Mouse (Mus musculus): Measurements from ENCODE around the gene Stim1. TPM values are rescaled to one million over a fixed set of nuclear protein-coding genes. Genes with fewer than 3 reads are reported as not detected.
A peak's percentile ranks its signal among the peaks of the same experiment; 100 is the strongest.

Stim1 gene
- total RNA-seq, 1 experiment = 22.4 TPM

DNA sequence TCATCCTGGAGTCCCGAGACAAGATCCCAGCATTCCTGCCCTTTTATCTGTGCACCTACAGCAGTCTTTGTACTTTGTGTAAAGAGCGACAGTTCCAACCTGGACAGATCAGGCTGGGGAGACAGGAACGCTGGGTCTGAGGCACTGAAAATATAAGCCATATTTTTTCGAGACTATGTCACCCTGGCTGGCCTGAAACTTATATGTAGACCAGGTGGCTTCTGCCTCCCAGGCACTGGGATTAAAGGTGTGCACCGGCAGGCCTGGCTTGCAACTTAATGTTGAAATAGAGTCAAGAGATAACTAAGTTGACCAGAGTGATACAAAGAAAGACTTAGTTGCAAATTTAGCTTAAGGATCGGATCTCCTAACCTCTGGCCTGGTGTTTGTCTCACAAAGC, 21.3 kb upstream of the Stim1 start:
- H3K27ac ChIP-seq (ENCODE audit: insufficient read depth, low read depth, low read length, poor library complexity, severe bottlenecking) = no peak overlapping the region
- H3K9ac ChIP-seq (ENCODE audit: insufficient read depth, low read depth, low read length, poor library complexity, severe bottlenecking) = no peak overlapping the region
- no peak for DNase-seq (ENCODE audit: low read depth, low spot score)
- peaks cover 0 to 18% of the 10 kb centered on the region in 2 experiments; a peak in 2 of 4 replicates for H3K4me1 ChIP-seq (ENCODE audit: control insufficient read depth in 2 of 2, insufficient read depth in 2 of 2, low read length in 2 of 2, poor library complexity in 1 of 2)
- no peaks in the 10 kb centered on the region for H3K9me3 ChIP-seq (ENCODE audit: control insufficient read depth, insufficient read depth, low read depth, low read length)
- H3K4me3 ChIP-seq (ENCODE audit: insufficient read depth in 1 of 2, low read depth in 1 of 2, low read length in 2 of 2, poor library complexity in 1 of 2, severe bottlenecking in 1 of 2) = no peak overlapping the region
- in situ Hi-C loops (cut with MboI; ENCODE audit: low sequenced_read_pairs in 2 of 2, unreplicated experiment in 2 of 2) = no loop called here
- TF ChIP-seq HCFC1 (IDR thresholded peaks at IDR 0.05; ENCODE audit: borderline replicate concordance, insufficient read depth, low read length) (no peak), ZNF384 (IDR thresholded peaks at IDR 0.05; ENCODE audit: low read depth, low read length) (no peak), MAFK (IDR thresholded peaks at IDR 0.05; ENCODE audit: insufficient read depth, low read depth, low read length) (no peak), ZC3H11A (IDR thresholded peaks at IDR 0.05; ENCODE audit: borderline replicate concordance, low read depth, low read length) (no peak), CHD2 (IDR thresholded peaks at IDR 0.05; ENCODE audit: low read depth, low read length) (no peak)
- H3K36me3 ChIP-seq (ENCODE audit: control insufficient read depth, insufficient read depth, low read length, poor library complexity, severe bottlenecking) = no peaks in the 10 kb centered on the region

DNA sequence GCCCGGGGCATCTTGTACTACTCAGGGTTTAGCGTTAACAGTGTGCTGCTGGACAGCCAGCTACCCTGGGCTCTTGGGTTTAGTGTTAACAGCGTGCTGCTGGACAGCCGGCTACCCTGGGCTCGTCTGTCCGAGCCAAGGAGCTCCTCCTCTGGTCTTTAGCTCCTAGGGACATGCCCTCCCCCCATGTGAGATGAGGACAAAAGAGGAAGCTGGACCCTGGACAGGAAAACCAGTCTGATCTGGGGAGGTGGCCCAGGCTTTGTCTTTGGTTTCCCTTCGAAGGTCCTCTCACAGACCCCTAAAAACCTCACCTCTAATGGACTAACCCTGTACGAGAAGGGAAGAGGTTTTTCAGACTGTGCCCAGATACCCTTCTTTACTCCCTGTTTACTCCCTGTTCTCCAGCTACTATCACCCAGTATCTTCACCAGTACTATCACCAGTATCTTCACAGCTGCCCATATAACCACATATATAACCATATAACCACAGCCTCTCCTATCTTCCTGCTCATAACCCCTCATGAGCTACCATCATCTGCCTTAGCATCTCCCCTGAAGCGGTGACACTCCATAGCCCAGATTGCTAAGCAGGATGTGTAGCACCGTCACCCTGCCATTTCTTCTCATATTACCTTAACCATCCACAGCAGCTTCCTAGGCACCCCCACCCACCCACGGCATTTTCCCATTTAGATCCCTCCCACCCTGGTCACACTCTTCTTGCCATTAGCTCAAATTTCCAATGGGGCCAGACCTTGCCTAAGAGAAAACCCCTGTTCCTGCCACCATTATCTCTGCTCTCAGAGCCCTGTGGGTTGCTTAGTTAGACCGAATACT, 20.4 kb upstream of the Stim1 start:
- no peak overlapping the region for H3K9ac ChIP-seq (ENCODE audit: insufficient read depth, low read depth, low read length, poor library complexity, severe bottlenecking)
- H3K27ac ChIP-seq (ENCODE audit: insufficient read depth, low read depth, low read length, poor library complexity, severe bottlenecking) = no peak overlapping the region
- H3K4me1 ChIP-seq (ENCODE audit: control insufficient read depth in 2 of 2, insufficient read depth in 2 of 2, low read length in 2 of 2, poor library complexity in 1 of 2) = peaks cover 0 to 18% of the 10 kb centered on the region in 2 experiments; a peak in 2 of 4 replicates
- no peaks in the 10 kb centered on the region for H3K36me3 ChIP-seq (ENCODE audit: control insufficient read depth, insufficient read depth, low read length, poor library complexity, severe bottlenecking)
- no peak for TF ChIP-seq MAFK (IDR thresholded peaks at IDR 0.05; ENCODE audit: insufficient read depth, low read depth, low read length)
- no peak for TF ChIP-seq ZNF384 (IDR thresholded peaks at IDR 0.05; ENCODE audit: low read depth, low read length)
- TF ChIP-seq HCFC1 (IDR thresholded peaks at IDR 0.05; ENCODE audit: borderline replicate concordance, insufficient read depth, low read length) = no peak
- TF ChIP-seq ZC3H11A (IDR thresholded peaks at IDR 0.05; ENCODE audit: borderline replicate concordance, low read depth, low read length) = no peak
- no peak for TF ChIP-seq CHD2 (IDR thresholded peaks at IDR 0.05; ENCODE audit: low read depth, low read length)
- no peak for DNase-seq (ENCODE audit: low read depth, low spot score)
- H3K9me3 ChIP-seq (ENCODE audit: control insufficient read depth, insufficient read depth, low read depth, low read length) = no peaks in the 10 kb centered on the region
- in situ Hi-C loops (cut with MboI; ENCODE audit: low sequenced_read_pairs in 2 of 2, unreplicated experiment in 2 of 2) = no loop called here
- no peak overlapping the region for H3K4me3 ChIP-seq (ENCODE audit: insufficient read depth in 1 of 2, low read depth in 1 of 2, low read length in 2 of 2, poor library complexity in 1 of 2, severe bottlenecking in 1 of 2)

DNA sequence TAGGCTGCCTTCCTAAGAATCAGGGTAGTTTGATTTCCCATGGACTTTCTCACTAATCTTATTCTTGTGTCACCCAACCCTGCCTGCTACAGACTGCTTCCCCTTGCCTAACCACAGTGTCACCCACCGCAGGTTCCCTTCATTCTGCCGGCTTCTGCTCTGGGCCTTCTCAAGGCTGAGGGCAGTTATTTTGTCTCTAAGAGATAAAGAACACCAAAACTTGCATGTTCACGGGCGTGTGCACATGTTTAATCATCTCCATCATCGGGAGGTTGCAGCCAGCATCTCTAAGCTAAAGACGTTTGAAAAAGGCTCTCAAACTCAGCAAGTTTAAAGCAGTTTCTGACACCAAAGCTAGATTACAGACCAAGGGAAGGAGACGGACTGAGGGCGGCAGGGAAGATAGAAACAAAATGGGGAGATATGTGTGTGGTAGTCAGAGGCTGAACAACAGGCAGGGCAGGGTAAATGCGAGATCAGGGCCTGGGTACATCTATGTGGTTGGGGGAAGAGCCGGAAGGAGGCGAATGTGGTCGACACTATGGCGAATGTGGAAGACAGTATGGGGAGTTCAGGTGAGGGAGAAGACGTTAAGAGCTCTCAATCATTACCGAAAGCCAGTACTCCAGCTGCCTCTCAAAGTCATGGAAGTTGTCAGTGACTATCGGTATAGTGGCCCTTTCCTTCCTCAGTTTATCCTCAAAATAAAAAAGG, 18.8 kb upstream of the Stim1 start:
- Histone ChIP-seq H3K36me3 (ENCODE audit: control insufficient read depth, insufficient read depth, low read length, poor library complexity, severe bottlenecking) (no peaks in the 10 kb centered on the region), H3K27ac (ENCODE audit: insufficient read depth, low read depth, low read length, poor library complexity, severe bottlenecking) (no peak overlapping the region), H3K4me1 (ENCODE audit: control insufficient read depth in 2 of 2, insufficient read depth in 2 of 2, low read length in 2 of 2, poor library complexity in 1 of 2) (peaks cover 0 to 18% of the 10 kb centered on the region in 2 experiments; a peak in 2 of 4 replicates), H3K9me3 (ENCODE audit: control insufficient read depth, insufficient read depth, low read depth, low read length) (no peaks in the 10 kb centered on the region), H3K4me3 (ENCODE audit: insufficient read depth in 1 of 2, low read depth in 1 of 2, low read length in 2 of 2, poor library complexity in 1 of 2, severe bottlenecking in 1 of 2) (peak overlapping the region; percentile 67 to 92), H3K9ac (ENCODE audit: insufficient read depth, low read depth, low read length, poor library complexity, severe bottlenecking) (peak overlapping the region; percentile 43)
- in situ Hi-C loops (cut with MboI; ENCODE audit: low sequenced_read_pairs in 2 of 2, unreplicated experiment in 2 of 2) = no loop called here
- TF ChIP-seq MAFK (IDR thresholded peaks at IDR 0.05; ENCODE audit: insufficient read depth, low read depth, low read length) = no peak
- no peak for TF ChIP-seq HCFC1 (IDR thresholded peaks at IDR 0.05; ENCODE audit: borderline replicate concordance, insufficient read depth, low read length)
- TF ChIP-seq ZC3H11A (IDR thresholded peaks at IDR 0.05; ENCODE audit: borderline replicate concordance, low read depth, low read length) = no peak
- TF ChIP-seq CHD2 (IDR thresholded peaks at IDR 0.05; ENCODE audit: low read depth, low read length) = no peak
- TF ChIP-seq ZNF384 (IDR thresholded peaks at IDR 0.05; ENCODE audit: low read depth, low read length) = no peak
- no peak for DNase-seq (ENCODE audit: low read depth, low spot score)

DNA sequence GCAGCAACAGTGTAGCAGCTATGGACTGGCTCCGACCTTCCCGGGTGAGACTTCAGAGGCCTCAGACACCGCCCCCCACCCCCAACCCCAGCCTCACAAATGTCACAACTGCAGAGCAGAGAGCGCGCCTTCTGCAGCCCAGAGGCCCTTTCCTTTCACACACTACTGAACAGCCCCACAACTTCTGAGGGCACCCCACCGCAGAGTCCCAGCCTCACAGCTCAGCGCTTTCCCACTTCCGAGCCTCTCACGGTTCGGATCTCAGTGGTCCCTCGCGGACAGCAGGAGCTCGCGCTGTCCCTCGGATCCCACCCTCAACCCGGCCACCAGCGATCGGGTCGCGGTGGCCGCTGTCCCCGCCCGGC, 18.1 kb upstream of the Stim1 start:
- in situ Hi-C loops (cut with MboI; ENCODE audit: low sequenced_read_pairs in 2 of 2, unreplicated experiment in 2 of 2) = no loop called here

More for the DNA sequence above, 18.1 kb upstream of the Stim1 start:
- H3K36me3 ChIP-seq (ENCODE audit: control insufficient read depth, insufficient read depth, low read length, poor library complexity, severe bottlenecking) = no peaks in the 10 kb centered on the region
- peak overlapping the region; percentile 67 to 92 for H3K4me3 ChIP-seq (ENCODE audit: insufficient read depth in 1 of 2, low read depth in 1 of 2, low read length in 2 of 2, poor library complexity in 1 of 2, severe bottlenecking in 1 of 2)
- no peaks in the 10 kb centered on the region for H3K9me3 ChIP-seq (ENCODE audit: control insufficient read depth, insufficient read depth, low read depth, low read length)
- peak; percentile 26 for DNase-seq (ENCODE audit: low read depth, low spot score)
- H3K9ac ChIP-seq (ENCODE audit: insufficient read depth, low read depth, low read length, poor library complexity, severe bottlenecking) = peak overlapping the region; percentile 74
- H3K27ac ChIP-seq (ENCODE audit: insufficient read depth, low read depth, low read length, poor library complexity, severe bottlenecking) = no peak overlapping the region
- TF ChIP-seq HCFC1 (IDR thresholded peaks at IDR 0.05; ENCODE audit: borderline replicate concordance, insufficient read depth, low read length) (no peak), ZNF384 (IDR thresholded peaks at IDR 0.05; ENCODE audit: low read depth, low read length) (no peak), ZC3H11A (IDR thresholded peaks at IDR 0.05; ENCODE audit: borderline replicate concordance, low read depth, low read length) (no peak), MAFK (IDR thresholded peaks at IDR 0.05; ENCODE audit: insufficient read depth, low read depth, low read length) (no peak), CHD2 (IDR thresholded peaks at IDR 0.05; ENCODE audit: low read depth, low read length) (no peak)
- peaks cover 0 to 18% of the 10 kb centered on the region in 2 experiments; a peak in 2 of 4 replicates for H3K4me1 ChIP-seq (ENCODE audit: control insufficient read depth in 2 of 2, insufficient read depth in 2 of 2, low read length in 2 of 2, poor library complexity in 1 of 2)

Measured in ES-E14 (cell line).